Mouse (Mus musculus) thymus, postnatal 0 days (tissue): ENCODE measurements around the gene Pbld1. TPM values are rescaled to one million over a fixed set of nuclear protein-coding genes. Genes with fewer than 3 reads are reported as not detected.
"Not testable (repeated sequence)": the region's sequence is repeated elsewhere in the genome, so short reads cannot be mapped to it uniquely, and the experiment has no call there.

ENCODE experiments used
- DNase-seq: peaks from one replicate; pipeline ENCODE4 v3.0.0-alpha.2; 2015; ENCODE audit warnings: low spot score
- polyA plus RNA-seq: library from polyadenylated mRNA; unstranded; fragments of >200 nt; fragmentation: Nextera tagmentation; extraction: Ambion mirVana; gene quantifications from 2 replicates; pipeline ENCODE4 v1.2.1, GENCODE M21; 2015

The Pbld1 gene
- polyA plus RNA-seq, 1 experiment from 2014 or later = 0.55 TPM

- DNase-seq = no peak
Measured at GRCm38 (mm10) chr10:63039867-63040628, 19.9 kb upstream of the Pbld1 start.

DNA sequence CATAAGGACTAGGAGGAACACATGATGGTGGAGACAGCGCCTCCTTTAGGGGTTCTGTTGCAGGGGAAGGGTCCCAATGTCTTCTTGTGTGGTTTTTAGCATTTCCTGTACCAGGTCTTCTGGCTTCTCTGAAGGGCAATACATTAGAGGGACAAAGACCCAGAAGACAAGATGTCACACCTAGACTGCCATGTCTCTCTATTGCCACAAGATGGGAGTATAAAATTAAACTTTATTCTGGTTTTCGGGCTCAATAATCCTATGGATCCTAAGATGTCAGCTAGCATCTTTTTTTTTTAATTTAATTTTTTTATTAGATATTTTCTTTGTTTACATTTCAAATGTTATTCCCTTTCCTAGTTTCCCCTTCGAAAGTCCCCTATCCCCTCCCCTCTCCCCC is 16.8 kb upstream of the Pbld1 start:
- DNase-seq = peak; percentile 20

GRCm38 (mm10) chr10:63047751-63048150 is 12.2 kb upstream of the Pbld1 start:
- DNase-seq = no peak

- DNase-seq = no peak
Measured at GRCm38 (mm10) chr10:63049106-63049505, 10.9 kb upstream of the Pbld1 start.

DNA sequence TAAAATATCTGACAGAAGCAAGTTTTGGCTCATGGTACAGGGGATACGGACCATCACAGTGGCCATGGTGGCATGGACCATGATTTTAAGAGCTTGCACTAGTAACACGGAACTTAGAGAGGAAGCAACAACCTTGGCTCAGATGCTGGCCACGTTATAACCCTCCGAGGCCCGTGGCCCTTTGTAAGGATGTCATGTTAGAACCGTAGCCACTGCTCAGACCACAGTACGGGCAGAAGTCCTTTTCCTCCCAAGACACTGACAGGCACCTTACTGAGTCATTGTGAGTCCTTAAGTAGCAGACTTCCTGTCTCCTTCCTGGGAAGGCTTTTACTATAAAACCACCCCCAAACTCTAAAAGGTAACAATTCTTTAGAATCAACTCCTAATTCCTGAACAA is 8.7 kb upstream of the Pbld1 start:
- DNase-seq = no peak

DNA sequence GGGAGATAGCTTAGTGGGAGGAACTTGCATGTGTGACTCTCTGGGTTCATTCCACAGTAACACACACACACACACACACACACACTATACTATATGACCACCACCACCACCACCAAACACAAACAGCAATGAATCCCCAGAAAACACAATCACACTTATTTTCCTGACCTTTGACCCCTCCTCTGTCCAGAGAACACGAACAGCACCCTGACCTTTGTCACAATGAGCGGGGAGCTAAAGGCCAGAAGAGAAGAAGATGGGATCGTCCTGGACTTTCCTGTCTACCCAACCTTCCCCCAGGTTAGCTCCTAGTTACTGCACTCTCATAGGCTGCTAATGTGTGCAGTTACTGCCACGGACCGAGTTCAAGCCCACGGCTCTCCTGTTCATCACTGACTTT is 8.0 kb upstream of the Pbld1 start:
- DNase-seq = no peak

DNA sequence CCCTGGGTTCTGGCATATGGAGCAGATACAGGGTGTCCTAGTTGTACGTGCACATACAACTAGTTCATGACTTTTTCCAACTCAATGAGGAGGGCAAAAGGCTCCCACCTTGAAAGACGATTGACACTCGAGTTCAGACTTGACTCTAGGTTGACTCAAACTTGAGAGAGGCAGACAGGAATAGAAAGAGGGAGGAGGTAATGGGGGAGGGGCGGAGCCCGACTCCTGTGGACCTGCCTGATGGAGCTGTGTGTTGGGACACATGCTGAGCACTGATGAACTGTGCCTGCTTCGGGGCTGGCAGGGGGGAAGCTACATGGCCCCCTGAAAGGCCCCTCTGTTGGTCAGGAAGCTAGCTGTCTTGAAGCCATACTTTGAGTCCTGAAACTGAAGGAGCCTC is 7.0 kb upstream of the Pbld1 start:
- no peak for DNase-seq

DNA sequence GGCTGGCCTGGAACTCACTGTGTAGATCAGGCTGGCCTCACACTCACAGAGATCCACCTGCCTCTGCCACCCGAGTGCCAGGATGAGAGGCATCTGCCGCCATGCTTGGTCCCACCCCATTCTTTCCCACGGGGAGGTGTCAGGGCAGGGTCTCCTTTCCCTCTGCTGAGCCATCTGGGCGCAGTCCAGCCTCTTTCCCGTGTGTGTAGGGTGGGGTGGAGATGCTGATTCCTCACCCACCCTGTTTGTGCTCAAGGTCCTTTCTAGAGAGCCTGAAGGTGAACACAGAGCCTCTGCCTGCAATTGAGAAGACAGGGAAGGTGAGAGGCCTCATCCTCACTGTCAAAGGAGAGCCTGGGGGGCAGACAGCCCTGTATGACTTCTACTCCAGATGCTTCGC is 5.9 kb upstream of the Pbld1 start:
- DNase-seq = not testable (repeated sequence)

DNA sequence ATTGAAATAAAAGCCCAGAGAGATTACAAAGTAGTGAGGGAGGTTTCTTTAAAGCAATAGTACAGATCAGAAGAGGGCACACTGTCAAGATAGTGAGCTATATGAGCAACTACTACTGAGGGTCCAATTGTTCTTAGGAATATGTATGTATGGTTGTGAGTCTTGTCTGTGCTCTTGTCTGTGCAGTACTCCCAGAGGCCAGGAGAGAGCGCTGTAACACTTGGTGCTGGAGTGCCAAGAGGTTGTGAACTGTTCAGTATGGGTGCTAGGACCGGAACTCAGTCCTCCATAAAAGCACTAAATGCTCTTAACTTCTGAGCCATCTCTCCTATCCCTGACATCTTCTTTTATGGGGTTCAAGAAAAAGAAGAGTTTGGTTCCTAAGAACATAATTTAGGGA is 5.4 kb upstream of the Pbld1 start:
- no peak for DNase-seq

DNA sequence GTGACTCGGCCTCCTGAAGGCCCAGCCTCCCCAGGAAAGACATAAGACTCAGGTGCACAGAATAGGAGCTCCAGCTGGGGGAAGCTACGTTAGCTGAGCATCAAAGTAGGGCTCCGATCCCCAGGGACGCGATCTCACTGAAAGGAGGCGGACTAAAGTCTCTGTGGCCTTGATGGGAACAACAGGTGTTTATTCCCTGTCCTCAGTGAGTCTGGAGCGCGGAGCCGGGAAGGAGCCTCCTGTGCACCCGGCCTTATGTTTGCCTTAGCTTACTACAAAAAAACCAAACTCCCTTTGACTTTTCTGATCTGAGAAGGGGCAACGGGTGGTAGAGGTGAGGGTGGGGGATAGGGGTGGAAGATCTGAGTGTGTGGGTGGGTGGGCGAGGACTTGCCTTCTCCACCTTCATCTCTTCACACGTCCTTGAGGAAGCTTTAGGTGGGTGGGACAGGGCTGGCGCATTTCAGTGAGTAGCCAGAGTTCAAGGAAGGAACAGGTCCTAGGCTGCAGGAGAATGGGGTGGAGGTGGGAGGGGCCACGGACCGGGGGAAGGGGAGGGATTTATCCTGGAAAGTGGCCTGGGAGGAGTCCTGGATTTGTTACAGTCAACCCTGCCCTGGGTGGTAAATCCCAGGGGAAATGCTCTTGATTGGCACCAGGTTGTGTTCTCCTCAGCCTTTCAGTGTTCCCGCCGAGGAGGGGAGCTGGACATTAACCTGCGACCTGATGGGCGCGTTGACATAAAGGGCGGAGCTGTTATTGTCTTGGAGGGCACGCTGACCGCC is 2.8 kb upstream of the Pbld1 start:
- no peak for DNase-seq

GRCm38 (mm10) chr10:63060406-63060805 is 444 bp downstream of the Pbld1 start:
- DNase-seq = no peak

- no peak for DNase-seq
Measured at GRCm38 (mm10) chr10:63061266-63061665, 1.3 kb downstream of the Pbld1 start.

- no peak for DNase-seq
Measured at GRCm38 (mm10) chr10:63062696-63063095, 2.7 kb downstream of the Pbld1 start.

- no peak for DNase-seq
Measured at GRCm38 (mm10) chr10:63063365-63063764, 3.4 kb downstream of the Pbld1 start.

- no peak for DNase-seq
Measured at GRCm38 (mm10) chr10:63064516-63064915, 4.6 kb downstream of the Pbld1 start.

DNA sequence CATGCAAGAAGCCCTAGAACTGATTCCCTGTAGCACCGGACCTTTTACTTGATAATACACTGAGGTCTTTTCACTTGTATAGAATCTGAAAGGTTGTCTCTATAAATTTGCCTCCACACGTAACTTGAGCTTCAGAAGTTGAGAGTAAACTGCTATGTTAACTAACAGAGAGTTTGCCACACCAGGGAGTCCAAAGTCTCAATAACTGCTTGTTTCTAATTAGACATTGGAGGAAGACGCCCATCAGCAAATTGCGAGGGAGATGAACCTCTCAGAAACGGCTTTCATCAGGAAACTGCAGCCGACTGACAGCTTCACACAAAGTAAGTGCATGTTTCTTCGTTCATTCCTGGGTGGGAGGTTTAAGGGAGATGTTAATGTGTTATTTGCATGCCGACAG is 5.6 kb downstream of the Pbld1 start:
- no peak for DNase-seq

- peak; percentile 69 for DNase-seq
Measured at GRCm38 (mm10) chr10:63065988-63066387, 6.0 kb downstream of the Pbld1 start.

DNA sequence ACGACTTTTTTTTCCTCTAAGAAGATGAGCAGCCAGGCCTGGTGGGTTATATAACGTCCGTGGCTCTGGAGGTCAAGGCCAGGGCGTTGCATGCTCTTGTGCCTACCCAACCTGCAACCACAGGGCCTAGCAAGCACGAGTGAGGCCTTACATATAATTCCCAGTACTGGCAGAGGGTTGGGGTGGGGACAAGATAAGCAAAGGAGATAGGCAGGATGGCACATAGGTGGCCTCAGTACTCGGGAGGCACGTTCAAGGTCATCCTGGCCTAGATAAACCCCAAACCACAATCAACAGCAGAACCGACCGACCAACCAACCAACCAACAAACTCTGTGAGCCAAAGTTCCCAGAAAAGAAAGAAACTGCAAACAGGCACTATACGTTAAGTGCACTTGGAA is 26.3 kb downstream of the Pbld1 start:
- DNase-seq = no peak

DNA sequence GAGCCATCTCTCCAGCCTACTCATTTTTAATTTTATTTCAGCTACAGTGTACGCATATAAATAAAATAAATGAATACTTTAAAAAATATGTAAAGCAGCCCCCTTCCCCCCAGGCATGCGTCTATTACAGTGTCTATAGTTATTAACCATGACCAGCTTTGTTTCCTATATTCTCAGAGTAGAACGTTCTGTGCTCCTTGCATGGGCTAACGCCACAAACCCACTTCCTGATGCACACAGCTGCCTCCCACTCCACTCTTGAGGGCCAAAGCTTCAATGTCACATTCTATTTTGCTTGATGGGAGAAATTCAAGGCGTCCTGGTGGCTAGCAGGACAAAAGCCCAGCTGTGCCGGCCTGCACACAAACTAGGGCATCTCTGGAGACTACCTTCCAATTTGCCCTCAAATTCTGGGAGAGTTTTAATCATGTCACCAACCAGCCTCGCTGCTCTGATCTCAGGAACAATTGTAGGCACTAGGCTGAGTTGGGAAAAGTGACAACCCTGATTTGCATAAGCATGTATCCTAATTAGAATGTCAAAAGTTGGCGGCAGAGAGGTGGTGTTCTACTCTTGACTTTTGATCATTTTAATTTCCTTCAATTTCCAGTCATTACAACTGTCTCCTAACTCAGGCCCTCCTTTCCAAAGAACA is 29.3 kb downstream of the Pbld1 start:
- peak; percentile 32 for DNase-seq

- DNase-seq = peak; percentile 45
Measured at GRCm38 (mm10) chr10:63089758-63090571, 30.0 kb downstream of the Pbld1 start.

DNA sequence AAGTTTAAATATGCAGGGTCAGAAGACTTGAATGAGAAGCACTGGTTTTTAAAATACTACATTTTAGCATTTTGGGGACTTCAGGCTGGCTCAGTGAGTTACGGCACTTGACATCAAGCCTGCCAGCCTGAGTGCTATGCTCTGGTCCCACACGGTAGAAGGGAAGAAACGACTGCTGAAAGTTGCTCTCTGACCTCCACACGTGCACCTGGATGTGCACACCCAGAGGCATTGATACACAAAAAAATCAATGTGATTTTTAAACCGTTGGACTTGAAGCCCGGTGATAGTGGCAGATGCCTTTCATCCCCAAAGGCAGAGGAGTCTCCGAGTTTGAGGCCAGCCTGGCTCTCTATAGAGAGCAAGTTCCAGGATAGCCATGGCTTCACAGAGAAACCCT is 32.0 kb downstream of the Pbld1 start:
- DNase-seq = no peak
